Mouse (Mus musculus) CH12.LX (cell line): ENCODE results near the gene Fam207a. TPM values are rescaled to one million over a fixed set of nuclear protein-coding genes. Genes with fewer than 3 reads are reported as not detected.

Source experiments
- DNase-seq: peaks from one replicate; pipeline ENCODE4 v3.0.0-alpha.2; 2013; ENCODE audit errors: extremely low read depth
- H3K27ac ChIP-seq: 2 replicates; pipeline ENCODE4 v1.5.1; 2012; ENCODE audit warnings: low read depth, mild to moderate bottlenecking, control low read depth, moderate library complexity; ENCODE audit not compliant: insufficient read depth
- H3K27me3 ChIP-seq: replicated peaks from 2 replicates; pipeline ENCODE3; 2012; ENCODE audit warnings: inconsistent platforms
- H3K36me3 ChIP-seq, 2 experiments: replicated peaks in 1 of 2; 2 replicates each; pipeline versions ENCODE3 to v1.6.1; 2012; ENCODE audit warnings: inconsistent platforms in 1 of 2, low read length in 1 of 2, mild to moderate bottlenecking in 1 of 2, mixed read lengths in 1 of 2, moderate library complexity in 1 of 2; ENCODE audit not compliant: control insufficient read depth in 1 of 2, insufficient read depth in 1 of 2
- H3K4me1 ChIP-seq, 2 experiments: 2 replicates each; pipeline ENCODE4 v1.6.1; 2012; ENCODE audit warnings: inconsistent platforms in 1 of 2, moderate library complexity in 1 of 2; ENCODE audit not compliant: insufficient read depth in 2 of 2, control insufficient read depth in 1 of 2
- H3K4me2 ChIP-seq: 2 replicates; pipeline ENCODE4 v1.6.1; 2012; ENCODE audit warnings: low read depth, mild to moderate bottlenecking, control low read depth; ENCODE audit not compliant: poor library complexity, insufficient read depth, severe bottlenecking
- H3K4me3 ChIP-seq, 3 experiments: fragments of 150-350 bp in 1 of 3; sonication (generic) in 1 of 3; replicated peaks in 1 of 3; 2 replicates each; pipeline versions ENCODE3 to v1.5.1; 2011 to 2012; ENCODE audit warnings: low read depth in 2 of 3, low read length in 2 of 3, mild to moderate bottlenecking in 2 of 3, moderate library complexity in 2 of 3, control low read depth in 1 of 3, improper control_type of control experiment in 1 of 3, inconsistent platforms in 1 of 3, mixed read lengths in 1 of 3; ENCODE audit not compliant: poor library complexity in 1 of 3
- H3K79me2 ChIP-seq: replicated peaks from 2 replicates; pipeline ENCODE4 v1.6.1; 2012; ENCODE audit warnings: mild to moderate bottlenecking, moderate library complexity; ENCODE audit not compliant: control insufficient read depth, poor library complexity, insufficient read depth, severe bottlenecking; ENCODE audit errors: extremely low read depth
- H3K9ac ChIP-seq: 2 replicates; pipeline ENCODE4 v1.6.1; 2012; ENCODE audit warnings: low read depth, mild to moderate bottlenecking, control low read depth, moderate library complexity; ENCODE audit not compliant: insufficient read depth
- H3K9me3 ChIP-seq: replicated peaks from 2 replicates; pipeline ENCODE3; 2012; ENCODE audit warnings: low read length, inconsistent platforms, mixed read lengths
- BHLHE40 ChIP-seq: IDR thresholded peaks from 2 replicates; pipeline ENCODE4 v1.6.1; 2011; ENCODE audit warnings: mild to moderate bottlenecking, low read depth, low read length, improper control_type of control experiment
- CHD1 ChIP-seq: IDR thresholded peaks from 2 replicates; pipeline ENCODE4 v1.6.1; 2012; ENCODE audit warnings: low read depth, low read length, improper control_type of control experiment, inconsistent platforms
- CHD2 ChIP-seq: IDR thresholded peaks from 2 replicates; pipeline ENCODE4 v1.6.1; 2011; ENCODE audit warnings: low read length, improper control_type of control experiment
- CTCF ChIP-seq, 2 experiments: IDR thresholded peaks in 1 of 2; conservative IDR thresholded peaks in 1 of 2; 2 replicates each; pipeline ENCODE4 v1.5.1; 2011 to 2012; ENCODE audit warnings: low read depth in 2 of 2, low read length in 2 of 2, improper control_type of control experiment in 1 of 2, inconsistent platforms in 1 of 2, mild to moderate bottlenecking in 1 of 2, moderate library complexity in 1 of 2
- E2F4 ChIP-seq: IDR thresholded peaks from 2 replicates; pipeline ENCODE4 v1.6.1; 2011; ENCODE audit warnings: low read depth, low read length, improper control_type of control experiment; ENCODE audit not compliant: insufficient replicate concordance
- ELF1 ChIP-seq: IDR thresholded peaks from 2 replicates; pipeline ENCODE4 v1.6.1; 2014; ENCODE audit warnings: low read depth, mild to moderate bottlenecking, inconsistent platforms, low read length, improper control_type of control experiment
- EP300 ChIP-seq: IDR thresholded peaks from 2 replicates; pipeline ENCODE4 v1.6.1; 2011; ENCODE audit warnings: low read length, improper control_type of control experiment
- ETS1 ChIP-seq: conservative IDR thresholded peaks from 2 replicates; pipeline ENCODE4 v1.6.1; 2012; ENCODE audit warnings: low read depth, mild to moderate bottlenecking, inconsistent platforms, low read length, improper control_type of control experiment, moderate library complexity
- IRF4 ChIP-seq: IDR thresholded peaks from 2 replicates; pipeline ENCODE4 v1.6.1; 2014; ENCODE audit warnings: low read depth, mild to moderate bottlenecking, inconsistent platforms, low read length, improper control_type of control experiment
- JUND ChIP-seq: conservative IDR thresholded peaks from 2 replicates; pipeline ENCODE4 v1.6.1; 2011; ENCODE audit warnings: low read depth, low read length, improper control_type of control experiment
- MAFK ChIP-seq: IDR thresholded peaks from 2 replicates; pipeline ENCODE4 v1.6.1; 2011; ENCODE audit warnings: low read length, improper control_type of control experiment; ENCODE audit not compliant: insufficient replicate concordance
- MAZ ChIP-seq: IDR thresholded peaks from 2 replicates; pipeline ENCODE4 v1.6.1; 2012; ENCODE audit warnings: low read depth, mild to moderate bottlenecking, inconsistent platforms, low read length, improper control_type of control experiment, moderate library complexity
- NELFE ChIP-seq: IDR thresholded peaks from 2 replicates; pipeline ENCODE4 v1.6.1; 2011; ENCODE audit warnings: low read depth, low read length, improper control_type of control experiment
- NRF1 ChIP-seq: IDR thresholded peaks from 2 replicates; pipeline ENCODE4 v1.6.1; 2014; ENCODE audit warnings: low read depth, mild to moderate bottlenecking, inconsistent platforms, low read length, improper control_type of control experiment, moderate library complexity
- PAX5 ChIP-seq: IDR thresholded peaks from 2 replicates; pipeline ENCODE4 v1.6.1; 2012; ENCODE audit warnings: low read length, inconsistent platforms, mixed read lengths
- POLR2A ChIP-seq: IDR thresholded peaks from 2 replicates; pipeline ENCODE4 v1.6.1; 2011; ENCODE audit warnings: low read depth, mild to moderate bottlenecking, improper control_type of control experiment, low read length
- POLR2AphosphoS2 ChIP-seq: IDR thresholded peaks from 2 replicates; pipeline ENCODE4 v1.6.1; 2011; ENCODE audit warnings: low read depth, low read length, improper control_type of control experiment
- RAD21 ChIP-seq: IDR thresholded peaks from 2 replicates; pipeline ENCODE4 v1.6.1; 2011; ENCODE audit warnings: low read depth, mild to moderate bottlenecking, low read length, improper control_type of control experiment, moderate library complexity
- RCOR1 ChIP-seq: conservative IDR thresholded peaks from 2 replicates; pipeline ENCODE4 v1.6.1; 2012; ENCODE audit warnings: low read depth, mild to moderate bottlenecking, inconsistent platforms, low read length, improper control_type of control experiment
- SIN3A ChIP-seq: IDR thresholded peaks from 2 replicates; pipeline ENCODE4 v1.6.1; 2012; ENCODE audit warnings: low read length, improper control_type of control experiment, inconsistent platforms
- SMC3 ChIP-seq: IDR thresholded peaks from 2 replicates; pipeline ENCODE4 v1.6.1; 2011; ENCODE audit warnings: low read depth, low read length, improper control_type of control experiment
- TBP ChIP-seq: conservative IDR thresholded peaks from 2 replicates; pipeline ENCODE4 v1.6.1; 2011; ENCODE audit warnings: low read depth, low read length, improper control_type of control experiment
- TCF12 ChIP-seq: IDR thresholded peaks from 2 replicates; pipeline ENCODE4 v1.6.1; 2014; ENCODE audit warnings: low read depth, mild to moderate bottlenecking, inconsistent platforms, low read length, improper control_type of control experiment
- UBTF ChIP-seq: IDR thresholded peaks from 2 replicates; pipeline ENCODE4 v1.6.1; 2012; ENCODE audit warnings: low read depth, mild to moderate bottlenecking, inconsistent platforms, low read length, improper control_type of control experiment, moderate library complexity
- USF1 ChIP-seq: IDR thresholded peaks from 2 replicates; pipeline ENCODE4 v1.6.1; 2014; ENCODE audit warnings: low read depth, mild to moderate bottlenecking, inconsistent platforms, low read length, improper control_type of control experiment
- USF2 ChIP-seq: conservative IDR thresholded peaks from 2 replicates; pipeline ENCODE4 v1.6.1; 2011; ENCODE audit warnings: low read depth, low read length, improper control_type of control experiment
- ZC3H11A ChIP-seq: IDR thresholded peaks from 2 replicates; pipeline ENCODE4 v1.6.1; 2012; ENCODE audit warnings: low read depth, mild to moderate bottlenecking, inconsistent platforms, low read length, improper control_type of control experiment
- ZNF384 ChIP-seq: IDR thresholded peaks from 2 replicates; pipeline ENCODE4 v1.6.1; 2012; ENCODE audit warnings: low read depth, low read length, improper control_type of control experiment, inconsistent platforms
- dilution Hi-C: fragments of 300-500 bp; cut with MboI; formaldehyde crosslinking; loops from 2 replicates; pipeline ENCODE4 v1.14.3; 2020; ENCODE audit warnings: low sequenced_read_pairs; ENCODE audit not compliant: extremely low pct_unique_long_range_greater_than_20kb, extremely low pct_ligation_motif_present
- in situ Hi-C: fragments of 300-500 bp; cut with MboI; formaldehyde crosslinking; loops from 3 replicates; pipeline ENCODE4 v1.14.3; 2019; ENCODE audit warnings: low sequenced_read_pairs, low pct_ligation_motif_present, low pct_unique_long_range_greater_than_20kb, mixed read lengths
- polyA plus RNA-seq: library from polyadenylated mRNA; unstranded; fragments of >175 nt; gene quantifications from 2 replicates; pipeline ENCODE4 v1.2.1, GENCODE M21; 2012; ENCODE audit warnings: low read depth; ENCODE audit not compliant: insufficient read length
- total RNA-seq, 2 experiments: library from RNA; depleted of rRNA; stranded (reverse); fragments of 300-350 nt in 1 of 2; fragments of >200 nt in 1 of 2; gene quantifications; 2 replicates each; pipeline ENCODE4 v1.2.3; 2012 to 2014

Fam207a gene
- total and polyA plus RNA-seq, 3 experiments: 43.1 to 65.4 (median 46.1) TPM

- in situ Hi-C loops (no loop called here), dilution Hi-C loops (no loop called here)
- Histone ChIP-seq H3K79me2 (peaks cover 7% of the 10 kb centered on the region), H3K9me3 (no peaks in the 10 kb centered on the region), H3K4me2 (no peak overlapping the region), H3K9ac (no peak overlapping the region), H3K27me3 (no peaks in the 10 kb centered on the region), H3K4me1 (peaks cover 34 to 81% of the 10 kb centered on the region in 2 experiments), H3K4me3 (no peak overlapping the region), H3K36me3 (peaks cover 69 to 93% of the 10 kb centered on the region in 2 experiments)
- TF ChIP-seq NRF1 (no peak), JUND (no peak), UBTF (no peak), USF2 (no peak), ELF1 (no peak), POLR2AphosphoS2 (no peak), SMC3 (no peak), RAD21 (no peak), MAZ (no peak), CHD1 (no peak), ETS1 (no peak), TBP (no peak), BHLHE40 (no peak), RCOR1 (no peak), TCF12 (no peak), EP300 (no peak), E2F4 (no peak), ZC3H11A (no peak), NELFE (no peak)
- TF ChIP-seq, all 38 proteins: peak for 0
- no peak overlapping the region for H3K27ac ChIP-seq
- no peak for DNase-seq
Observed at GRCm38 (mm10) chr10:77508744-77509143, 6.8 kb downstream of the Fam207a start.

GRCm38 (mm10) chr10:77507779-77508178 lies 7.8 kb downstream of the Fam207a start:
- peaks cover 34 to 82% of the 10 kb centered on the region in 2 experiments for H3K4me1 ChIP-seq
- H3K9me3 ChIP-seq: no peaks in the 10 kb centered on the region
- no peak overlapping the region for H3K27ac ChIP-seq
- DNase-seq: no peak
- no peak for TF ChIP-seq CTCF (conservative IDR thresholded peaks at IDR 0.05 in 1 of 2, IDR thresholded peaks at IDR 0.05 in 1 of 2; ENCODE audit: low read depth in 2 of 2, low read length in 2 of 2)
- no peak for TF ChIP-seq POLR2A
- no peak for TF ChIP-seq IRF4
- no peak for TF ChIP-seq MAFK
- TF ChIP-seq POLR2AphosphoS2: no peak
- TF ChIP-seq PAX5: no peak
- TF ChIP-seq EP300: no peak
- no peak for TF ChIP-seq ETS1
- TF ChIP-seq USF1: no peak
- no peak for TF ChIP-seq ELF1
- TF ChIP-seq TBP: no peak
- TF ChIP-seq CHD2: no peak
- TF ChIP-seq JUND: no peak
- TF ChIP-seq USF2: no peak
- no peak for TF ChIP-seq SIN3A
- TF ChIP-seq SMC3: no peak
- no peak for TF ChIP-seq ZNF384
- no peak for TF ChIP-seq CHD1
- H3K9ac ChIP-seq: no peak overlapping the region
- in situ Hi-C loops (no loop called here), dilution Hi-C loops (no loop called here)
- H3K79me2 ChIP-seq: 0 out of 2 replicates have a peak, but pooled peaks cover 4% of the 10 kb centered on the region
- H3K4me2 ChIP-seq: no peak overlapping the region
- peaks cover 72 to 94% of the 10 kb centered on the region in 2 experiments for H3K36me3 ChIP-seq
- no peak overlapping the region for H3K4me3 ChIP-seq
- no peaks in the 10 kb centered on the region for H3K27me3 ChIP-seq
